Mouse (Mus musculus) Patski (cell line): ENCODE measurements around the gene Peli1. TPM values are rescaled to one million over a fixed set of nuclear protein-coding genes. Genes with fewer than 3 reads are reported as not detected.
"Not testable (repeated sequence)": the region's sequence is repeated elsewhere in the genome, so short reads cannot be mapped to it uniquely, and the experiment has no call there.

Source experiments
- ATAC-seq: fragments of 100-300 bp; one replicate; pipeline ENCODE4 v1.8.0; 2021
- CTCF ChIA-PET: fragments of 350-600 bp; sonication (Branson Sonifier 250); formaldehyde crosslinking; loops from one replicate; lab custom pipeline; 2022; ENCODE audit warnings: inconsistent platforms; lab: Charles Lee
- POLR2A ChIA-PET: fragments of 350-600 bp; sonication (Branson Sonifier 250); formaldehyde crosslinking; loops from one replicate; lab custom pipeline; 2022; ENCODE audit warnings: antibody characterized with exemption, inconsistent platforms; lab: Charles Lee
- DNase-seq: peaks from one replicate; pipeline ENCODE4 v3.0.0-alpha.2; 2011; ENCODE audit warnings: low read depth, low spot score
- H3K27me3 ChIP-seq: fragments of 371-371 bp; one replicate; pipeline ENCODE4 v1.5.1; 2021
- CTCF ChIP-seq: fragments of 100-300 bp; IDR thresholded peaks from one replicate; pipeline ENCODE4 v1.5.1; 2021
- in situ Hi-C: fragments of 300-500 bp; cut with MboI; formaldehyde crosslinking; loops from 3 replicates; pipeline ENCODE4 v1.11.1; 2018; ENCODE audit warnings: low pct_unique_long_range_greater_than_20kb, mixed read lengths
- polyA plus RNA-seq: library from polyadenylated mRNA; unstranded; gene quantifications from one replicate; pipeline ENCODE4 v1.2.3, GENCODE M21; 2021

Peli1 gene
- polyA plus RNA-seq, 1 experiment from 2014 or later = 13.1 TPM

- in situ Hi-C loops = loop anchor here (5.0 kb wide), 1 partner anchor 265 kb away; no protein-coding TSS in a partner anchor
- ChIA-PET CTCF (no interaction called here), POLR2A (no interaction called here)
- peaks cover 5% of the 10 kb centered on the region for H3K27me3 ChIP-seq
- DNase-seq (no peak), ATAC-seq (no peak)
- no peak for TF ChIP-seq CTCF
Observed at GRCm38 (mm10) chr11:21182709-21183108, 91.6 kb downstream of the Peli1 start.

GRCm38 (mm10) chr11:21191821-21192220, 100.7 kb downstream of the Peli1 start:
- POLR2A ChIA-PET, in situ Hi-C loops, ATAC-seq, H3K27me3 ChIP-seq, DNase-seq, CTCF ChIA-PET: not testable (repeated sequence)

GRCm38 (mm10) chr11:21194851-21195250, 103.8 kb downstream of the Peli1 start:
- DNase-seq = no peak
- no peaks in the 10 kb centered on the region for H3K27me3 ChIP-seq
- CTCF ChIA-PET = no interaction called here
- TF ChIP-seq CTCF = no peak
- ATAC-seq = no peak
- in situ Hi-C loops = no loop called here
- POLR2A ChIA-PET = no interaction called here

Other genes with a start within 250 kb of the Peli1 start
- gene Vps54, start 148.0 kb downstream of the Peli1 start, polyA plus RNA-seq = 33.2 TPM